13 mouse cellular contexts compared by ENCODE assay signal in the genomic region with DNA sequence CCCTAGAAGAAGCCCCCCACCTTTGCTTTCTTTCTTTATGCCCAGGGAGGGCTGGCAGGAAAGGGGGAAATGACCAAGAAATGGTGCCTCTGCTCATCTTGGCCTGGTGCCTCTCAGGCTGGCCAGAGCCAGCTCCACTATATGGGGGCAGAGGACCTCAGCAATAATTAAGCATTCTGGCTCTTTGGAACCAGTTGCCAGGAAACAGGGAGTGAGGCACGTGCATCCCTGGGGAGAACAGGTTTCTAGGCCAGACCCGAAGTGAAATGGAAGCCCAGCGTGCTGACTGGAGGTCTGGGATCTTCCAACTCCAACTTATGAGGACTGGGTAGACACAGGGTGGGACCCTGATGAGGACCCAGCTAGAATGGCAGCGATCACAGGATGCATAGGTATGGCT. TPM values are rescaled to one million over a fixed set of nuclear protein-coding genes. Genes with fewer than 3 reads are reported as not detected.
DNase-seq lines count a peak whose midpoint lies in the region; ATAC-seq lines count a peak whose summit lies in the region.
"Had no signal": no experiment of that assay in that cellular context is flagged by ENCODE, and none has a peak within 500 bp of the region (broad histone marks: within the 10 kb centered on the region; RNA-seq: fewer than 3 reads in every experiment).

No protein-coding gene starts in this region.

- no peak for ATAC-seq in embryonic facial prominence, embryonic 15.5 days (ENCODE audit: insufficient number of reproducible peaks, low FRiP score, low TSS enrichment, low read depth)
- ATAC-seq in hindbrain, embryonic 14.5 days (ENCODE audit: low FRiP score): peak; percentile 18; the same call in 1 of the 2 replicates
- no peak for ATAC-seq in neural tube, embryonic 13.5 days (ENCODE audit: low read depth)

- peaks cover 47% of the 10 kb centered on the region for H3K27me3 ChIP-seq in embryonic facial prominence, embryonic 15.5 days
- peaks cover 36% of the 10 kb centered on the region for H3K27me3 ChIP-seq in hindbrain, embryonic 14.5 days (ENCODE audit: control insufficient read depth, insufficient read depth, low read length)
- peaks cover 48% of the 10 kb centered on the region for H3K27me3 ChIP-seq in neural tube, embryonic 13.5 days

- DNase-seq in kidney, adult 9 months: peak; percentile 58
- no peak for DNase-seq in kidney, adult 11 months
- peak; percentile 57 for DNase-seq in hindbrain, embryonic 14.5 days (ENCODE audit: low spot score)
- no peak for DNase-seq in gastrocnemius, adult 8-10 months (ENCODE audit: low spot score in 2 of 2)
- DNase-seq in testis, postnatal 14 days (ENCODE audit: low spot score): no peak
- DNase-seq in urinary bladder, postnatal 4 days (ENCODE audit: low spot score in 2 of 2): no peak
- DNase-seq: heart, postnatal 4 days; layer of hippocampus, adult 9-11 months had no signal

- H3K4me3 ChIP-seq in embryonic facial prominence, embryonic 15.5 days (replicated peaks): no peak overlapping the region
- H3K4me3 ChIP-seq in hindbrain, embryonic 14.5 days (replicated peaks; ENCODE audit: low read length): no peak overlapping the region
- no peak overlapping the region for H3K4me3 ChIP-seq in neural tube, embryonic 13.5 days

- WGBS in embryonic facial prominence, embryonic 15.5 days: 42% methylated on average over 4 of the region's 4 CpGs
- WGBS in hindbrain, embryonic 14.5 days: 21% methylated on average over 4 of the region's 4 CpGs
- WGBS in neural tube, embryonic 13.5 days: 31% methylated on average over 4 of the region's 4 CpGs

- no peak overlapping the region for H3K9ac ChIP-seq in embryonic facial prominence, embryonic 15.5 days
- no peak overlapping the region for H3K9ac ChIP-seq in hindbrain, embryonic 14.5 days
- 0 out of 2 replicates have a peak overlapping the region, but pooled peaks have one; percentile 87 for H3K9ac ChIP-seq in neural tube, embryonic 13.5 days

- peaks cover 36% of the 10 kb centered on the region for H3K4me1 ChIP-seq in embryonic facial prominence, embryonic 15.5 days
- H3K4me1 ChIP-seq in hindbrain, embryonic 14.5 days (replicated peaks; ENCODE audit: control insufficient read depth, insufficient read depth, low read length): peaks cover 35% of the 10 kb centered on the region
- peaks cover 47% of the 10 kb centered on the region for H3K4me1 ChIP-seq in neural tube, embryonic 13.5 days (replicated peaks)

- H3K9me3 ChIP-seq in embryonic facial prominence, embryonic 15.5 days (replicated peaks): no peaks in the 10 kb centered on the region
- no peaks in the 10 kb centered on the region for H3K9me3 ChIP-seq in hindbrain, embryonic 14.5 days (ENCODE audit: control insufficient read depth, low read length)
- H3K9me3 ChIP-seq in neural tube, embryonic 13.5 days: no peaks in the 10 kb centered on the region

- H3K27ac ChIP-seq in embryonic facial prominence, embryonic 15.5 days (replicated peaks): no peak overlapping the region
- H3K27ac ChIP-seq in hindbrain, embryonic 14.5 days: no peak overlapping the region
- no peak overlapping the region for H3K27ac ChIP-seq in neural tube, embryonic 13.5 days (replicated peaks)

- no peaks in the 10 kb centered on the region for H3K36me3 ChIP-seq in embryonic facial prominence, embryonic 15.5 days
- H3K36me3 ChIP-seq in hindbrain, embryonic 14.5 days (replicated peaks; ENCODE audit: control insufficient read depth, insufficient read depth): no peaks in the 10 kb centered on the region
- 0 out of 2 replicates have a peak, but pooled peaks cover 5% of the 10 kb centered on the region for H3K36me3 ChIP-seq in neural tube, embryonic 13.5 days

- H3K4me2 ChIP-seq in embryonic facial prominence, embryonic 15.5 days (replicated peaks): peak overlapping the region; percentile 88; the same call in 1 of the 2 replicates
- peak overlapping the region; percentile 98 for H3K4me2 ChIP-seq in hindbrain, embryonic 14.5 days (replicated peaks)
- no peak overlapping the region for H3K4me2 ChIP-seq in neural tube, embryonic 13.5 days

RNA-seq across cellular contexts. Expression of a gene that starts 0.5 kb away (rescaled TPM):
- polyA plus RNA-seq in embryonic facial prominence, embryonic 15.5 days (2015; fragmentation: Nextera tagmentation; extraction: Ambion mirVana): not detected in 2 replicates
- polyA plus RNA-seq in hindbrain, embryonic 14.5 days (2014; fragmentation: Nextera tagmentation; extraction: Ambion mirVana): 0.35 and 0.87 TPM in 2 replicates
- not detected in 2 replicates for polyA plus RNA-seq in neural tube, embryonic 13.5 days (2015; fragmentation: Nextera tagmentation; extraction: Ambion mirVana)
- total RNA-seq in gastrocnemius, adult 8-10 months (2022): not detected
- total RNA-seq: heart, postnatal 4 days; liver, adult 2 months had no signal
- polyA plus RNA-seq: gonadal fat pad, adult 2 months; liver, adult 2 months; testis, adult 2 months had no signal

RNA-seq across cellular contexts. Expression of a gene that starts 0.9 kb away (rescaled TPM):
- polyA plus RNA-seq in embryonic facial prominence, embryonic 15.5 days (2015; fragmentation: Nextera tagmentation; extraction: Ambion mirVana): 16.8 and 17.2 TPM in 2 replicates
- 12.5 and 14.4 TPM in 2 replicates for polyA plus RNA-seq in hindbrain, embryonic 14.5 days (2014; fragmentation: Nextera tagmentation; extraction: Ambion mirVana)
- polyA plus RNA-seq in neural tube, embryonic 13.5 days (2015; fragmentation: Nextera tagmentation; extraction: Ambion mirVana): 15.1 and 15.7 TPM in 2 replicates
- total RNA-seq in gastrocnemius, adult 8-10 months (2022): 1 to 10 TPM; 5.0 to 7.3 (median 6.1) TPM

RNA-seq across cellular contexts. Expression of a gene that starts 2.8 kb away (rescaled TPM):
- 0.30 and 0.33 TPM in 2 replicates for polyA plus RNA-seq in embryonic facial prominence, embryonic 15.5 days (2015; fragmentation: Nextera tagmentation; extraction: Ambion mirVana)
- 0.32 TPM in 1 of 2 replicates, not detected in the other for polyA plus RNA-seq in hindbrain, embryonic 14.5 days (2014; fragmentation: Nextera tagmentation; extraction: Ambion mirVana)
- polyA plus RNA-seq in neural tube, embryonic 13.5 days (2015; fragmentation: Nextera tagmentation; extraction: Ambion mirVana): 0.47 TPM in 1 of 2 replicates, not detected in the other
- under 1 TPM in 1 of 4 experiments, not detected in 3; 0.29 TPM for total RNA-seq in gastrocnemius, adult 8-10 months (2022)
- total RNA-seq: heart, postnatal 4 days; liver, adult 2 months had no signal
- polyA plus RNA-seq: liver, adult 2 months had no signal

RNA-seq across cellular contexts. Expression of a gene that starts 7.7 kb away (rescaled TPM):
- 6.7 and 6.8 TPM in 2 replicates for polyA plus RNA-seq in embryonic facial prominence, embryonic 15.5 days (2015; fragmentation: Nextera tagmentation; extraction: Ambion mirVana)
- 16.4 and 16.9 TPM in 2 replicates for polyA plus RNA-seq in hindbrain, embryonic 14.5 days (2014; fragmentation: Nextera tagmentation; extraction: Ambion mirVana)
- 10.4 and 11.3 TPM in 2 replicates for polyA plus RNA-seq in neural tube, embryonic 13.5 days (2015; fragmentation: Nextera tagmentation; extraction: Ambion mirVana)
- 1 to 10 TPM; 1.7 to 2.5 (median 1.8) TPM for total RNA-seq in gastrocnemius, adult 8-10 months (2022)

RNA-seq across cellular contexts. Expression of a gene that starts 8.1 kb away (rescaled TPM):
- polyA plus RNA-seq in embryonic facial prominence, embryonic 15.5 days (2015; fragmentation: Nextera tagmentation; extraction: Ambion mirVana): 6.1 and 6.7 TPM in 2 replicates
- polyA plus RNA-seq in hindbrain, embryonic 14.5 days (2014; fragmentation: Nextera tagmentation; extraction: Ambion mirVana): 0.13 and 0.31 TPM in 2 replicates
- polyA plus RNA-seq in neural tube, embryonic 13.5 days (2015; fragmentation: Nextera tagmentation; extraction: Ambion mirVana): 0.29 TPM in 1 of 2 replicates, not detected in the other
- total RNA-seq in gastrocnemius, adult 8-10 months (2022): 10 to 100 TPM; 48.7 to 66.3 (median 61.7) TPM

Comparison
In these comparisons a context has a peak if more than half of its experiments do, and no peak if none do; other contexts are left out.
1. DNase-seq: peak in kidney, adult 9 months (single experiment) and hindbrain, embryonic 14.5 days (single experiment); none in kidney, adult 11 months (single experiment), gastrocnemius, adult 8-10 months (0 of 2), testis, postnatal 14 days (single experiment) and urinary bladder, postnatal 4 days (0 of 2).